Mouse (Mus musculus) bone marrow macrophage, adult 2 months (primary cell): Measurements from ENCODE around the gene Epha8.

Experiments
- CTCF ChIP-seq: IDR thresholded peaks from 2 replicates; pipeline ENCODE4 v1.5.1; 2012; ENCODE audit warnings: low read depth, mild to moderate bottlenecking, low read length, moderate library complexity
- POLR2A ChIP-seq: IDR thresholded peaks from 2 replicates; pipeline ENCODE4 v1.6.1; 2012; ENCODE audit warnings: mild to moderate bottlenecking, low read depth, low read length, borderline replicate concordance

DNA sequence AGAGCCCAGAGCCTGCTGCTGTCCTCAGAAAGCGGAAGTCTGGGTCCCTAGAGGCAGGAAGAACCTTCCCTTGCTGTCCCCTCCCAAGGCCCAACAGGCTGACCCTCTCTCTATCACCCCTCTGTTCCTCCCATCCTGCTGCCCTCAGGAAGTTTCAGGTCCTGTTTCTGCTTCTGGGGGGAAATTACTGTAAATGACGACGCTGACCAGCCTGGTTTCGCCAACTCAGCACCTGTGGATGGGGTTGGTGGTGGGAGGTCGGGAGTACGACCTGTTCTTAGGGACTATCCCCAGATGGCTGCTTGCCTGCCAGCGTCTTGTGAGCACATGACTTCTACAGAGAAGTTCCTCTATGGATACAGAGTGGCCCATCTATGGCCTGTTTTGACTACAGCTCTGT, 70.5 kb downstream of the Epha8 start, which contains the start of gene C1qb:
- TF ChIP-seq POLR2A (no peak), CTCF (no peak)
